Mouse (Mus musculus) heart, embryonic 15.5 days (tissue): ENCODE results near the gene Itgb8. TPM values are rescaled to one million over a fixed set of nuclear protein-coding genes. Genes with fewer than 3 reads are reported as not detected.

Experiments
- ATAC-seq: fragments of 200-750 bp; cut with Nextera tagmentation; replicated peaks from 2 replicates; pipeline ENCODE4 v1.8.0; 2017; ENCODE audit warnings: low read depth, moderate TSS enrichment; ENCODE audit not compliant: insufficient number of reproducible peaks, insufficient read depth, low FRiP score
- H3K27ac ChIP-seq: fragments of 300-500 bp; sonication (generic); 2 replicates; pipeline ENCODE4 v1.5.1; 2015; ENCODE audit warnings: mild to moderate bottlenecking, inconsistent platforms
- H3K27me3 ChIP-seq: fragments of 300-500 bp; sonication (generic); 2 replicates; pipeline ENCODE4 v1.6.1; 2015; ENCODE audit warnings: inconsistent platforms
- H3K36me3 ChIP-seq: fragments of 300-500 bp; sonication (generic); 2 replicates; pipeline ENCODE4 v1.6.1; 2015; ENCODE audit warnings: mild to moderate bottlenecking, inconsistent platforms
- H3K4me1 ChIP-seq: fragments of 300-500 bp; sonication (generic); replicated peaks from 2 replicates; pipeline ENCODE4 v1.6.1; 2015; ENCODE audit warnings: inconsistent platforms
- H3K4me2 ChIP-seq: fragments of 300-500 bp; sonication (generic); 2 replicates; pipeline ENCODE4 v1.6.1; 2015; ENCODE audit warnings: inconsistent platforms, mild to moderate bottlenecking, moderate library complexity
- H3K4me3 ChIP-seq: fragments of 300-500 bp; sonication (generic); 2 replicates; pipeline ENCODE4 v1.5.1; 2015; ENCODE audit warnings: mild to moderate bottlenecking, inconsistent platforms
- H3K9ac ChIP-seq: fragments of 300-500 bp; sonication (generic); 2 replicates; pipeline ENCODE4 v1.6.1; 2015; ENCODE audit warnings: mild to moderate bottlenecking, inconsistent platforms
- H3K9me3 ChIP-seq: fragments of 300-500 bp; sonication (generic); replicated peaks from 2 replicates; pipeline ENCODE4 v1.6.1; 2016; ENCODE audit warnings: inconsistent platforms
- WGBS: fragments of 180-500 bp; shearing (Covaris S2); methylation state at CpG from one replicate; pipeline ENCODE4 v1.1.7; 2015; ENCODE audit warnings: mixed read lengths; 5-methylcytosine and 5-hydroxymethylcytosine counted together
- polyA plus RNA-seq: library from polyadenylated mRNA; unstranded; fragments of >200 nt; fragmentation: Nextera tagmentation; extraction: Ambion mirVana; gene quantifications from 2 replicates; pipeline ENCODE4 v1.2.1, GENCODE M21; 2015

Gene Itgb8
- polyA plus RNA-seq, 1 experiment from 2014 or later, result 2.9 TPM

GRCm38 (mm10) chr12:119231831-119232230 is 6.8 kb downstream of the Itgb8 start:
- Histone ChIP-seq H3K27me3 (no peaks in the 10 kb centered on the region), H3K36me3 (no peaks in the 10 kb centered on the region), H3K9ac (no peak overlapping the region), H3K4me3 (no peak overlapping the region), H3K4me1 (no peaks in the 10 kb centered on the region; the same call in 1 of the 2 replicates), H3K27ac (no peak overlapping the region), H3K9me3 (no peaks in the 10 kb centered on the region), H3K4me2 (no peak overlapping the region)
- 90% methylated on average over 2 of the region's 2 CpGs for whole genome bisulfite sequencing
- no peak for ATAC-seq

- Histone ChIP-seq H3K27me3 (no peaks in the 10 kb centered on the region), H3K4me3 (no peak overlapping the region), H3K9me3 (no peaks in the 10 kb centered on the region), H3K9ac (no peak overlapping the region), H3K4me1 (no peaks in the 10 kb centered on the region; the same call in 1 of the 2 replicates), H3K36me3 (no peaks in the 10 kb centered on the region), H3K4me2 (no peak overlapping the region), H3K27ac (no peak overlapping the region)
- no peak for ATAC-seq
These were observed 8.2 kb downstream of the Itgb8 start for GRCm38 (mm10) chr12:119230444-119230843.

DNA sequence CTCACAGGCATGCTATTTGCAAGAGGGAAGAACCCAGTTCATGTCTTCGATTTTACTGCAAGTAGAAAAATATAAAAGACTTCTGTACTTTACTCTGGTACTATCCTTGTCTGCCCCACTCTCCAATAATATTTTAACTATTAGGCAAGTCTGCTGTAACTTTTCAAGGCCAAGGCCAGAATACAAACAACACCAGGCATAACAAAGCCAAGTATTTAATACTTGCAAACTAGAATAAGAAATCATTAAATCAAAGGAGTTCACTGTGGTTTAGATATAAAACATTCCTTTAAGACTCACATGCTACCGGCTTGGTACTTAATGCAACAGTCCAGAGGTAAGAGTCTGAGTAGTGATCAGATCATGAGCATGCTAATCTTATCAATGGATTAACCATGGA is 9.0 kb downstream of the Itgb8 start:
- 60% methylated on average over 2 of the region's 2 CpGs for WGBS
- ATAC-seq, result no peak

DNA sequence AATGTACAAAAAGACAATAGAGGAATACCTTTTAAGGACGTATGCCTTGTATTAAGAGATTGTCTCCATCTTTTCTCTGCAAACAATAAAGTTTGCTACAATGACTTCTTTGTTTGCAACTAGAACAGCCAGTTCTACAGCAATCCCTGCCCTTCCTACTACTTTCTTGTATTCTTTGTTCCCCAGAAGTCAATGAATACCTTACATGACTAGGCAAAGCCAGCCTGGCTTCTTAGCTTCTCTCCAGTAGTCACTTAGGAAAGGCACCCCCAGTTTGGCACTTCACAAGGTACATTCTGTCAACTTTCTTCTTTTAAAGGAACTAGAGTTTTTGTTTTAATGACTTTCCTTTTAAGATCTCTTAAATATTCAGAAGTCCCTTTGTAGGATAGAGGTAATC is 10.7 kb downstream of the Itgb8 start:
- no peak for ATAC-seq
- Histone ChIP-seq H3K36me3 (no peaks in the 10 kb centered on the region), H3K9me3 (no peaks in the 10 kb centered on the region), H3K27ac (no peak overlapping the region), H3K4me1 (no peaks in the 10 kb centered on the region; the same call in 1 of the 2 replicates), H3K4me2 (no peak overlapping the region), H3K9ac (no peak overlapping the region), H3K4me3 (no peak overlapping the region), H3K27me3 (no peaks in the 10 kb centered on the region)
- 77% methylated on average over 1 of the region's 1 CpGs for WGBS

More for the DNA sequence above, 9.0 kb downstream of the Itgb8 start:
- H3K4me2 ChIP-seq, result no peak overlapping the region
- no peak overlapping the region for H3K4me3 ChIP-seq
- no peaks in the 10 kb centered on the region for H3K27me3 ChIP-seq
- H3K36me3 ChIP-seq, result no peaks in the 10 kb centered on the region
- H3K9me3 ChIP-seq, result no peaks in the 10 kb centered on the region
- H3K27ac ChIP-seq, result no peak overlapping the region
- no peaks in the 10 kb centered on the region; the same call in 1 of the 2 replicates for H3K4me1 ChIP-seq
- no peak overlapping the region for H3K9ac ChIP-seq

GRCm38 (mm10) chr12:119224699-119225098 is 13.9 kb downstream of the Itgb8 start:
- Histone ChIP-seq H3K9me3 (no peaks in the 10 kb centered on the region), H3K27me3 (no peaks in the 10 kb centered on the region), H3K36me3 (no peaks in the 10 kb centered on the region), H3K9ac (no peak overlapping the region), H3K4me1 (no peaks in the 10 kb centered on the region), H3K27ac (no peak overlapping the region), H3K4me3 (no peak overlapping the region), H3K4me2 (no peak overlapping the region)
- no peak for ATAC-seq

DNA sequence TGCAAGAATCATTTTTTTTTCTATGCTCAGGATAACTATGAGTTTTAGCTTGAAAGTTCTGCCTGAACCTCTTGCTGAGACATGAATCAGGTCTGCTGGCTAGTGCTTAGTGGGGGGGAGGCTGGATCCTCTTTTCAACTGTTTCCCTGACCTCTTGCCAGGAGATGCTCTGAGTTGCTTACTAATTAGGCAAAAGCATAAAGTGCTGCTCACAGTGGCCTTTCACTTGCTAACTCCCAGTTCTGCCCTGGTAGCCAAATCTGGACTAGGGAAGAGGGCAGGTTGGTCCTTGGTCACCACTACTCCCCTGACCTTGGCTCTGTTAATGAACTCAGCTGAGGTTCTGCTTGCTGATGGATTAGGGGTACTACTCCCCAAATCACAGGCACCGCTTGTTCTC is 19.2 kb downstream of the Itgb8 start:
- Histone ChIP-seq H3K9ac (no peak overlapping the region), H3K27ac (no peak overlapping the region), H3K4me1 (no peaks in the 10 kb centered on the region), H3K27me3 (no peaks in the 10 kb centered on the region), H3K4me3 (no peak overlapping the region), H3K4me2 (no peak overlapping the region), H3K9me3 (no peaks in the 10 kb centered on the region), H3K36me3 (no peaks in the 10 kb centered on the region)
- WGBS, result 94% methylated on average over 1 of the region's 1 CpGs
- no peak for ATAC-seq

- H3K27ac ChIP-seq, result no peak overlapping the region
- H3K9me3 ChIP-seq, result no peaks in the 10 kb centered on the region
- no peaks in the 10 kb centered on the region for H3K36me3 ChIP-seq
- no peaks in the 10 kb centered on the region for H3K4me1 ChIP-seq
- H3K4me3 ChIP-seq, result no peak overlapping the region
- no peak for ATAC-seq
- H3K27me3 ChIP-seq, result no peaks in the 10 kb centered on the region
- no peak overlapping the region for H3K4me2 ChIP-seq
- H3K9ac ChIP-seq, result no peak overlapping the region
These were observed 20.8 kb downstream of the Itgb8 start for GRCm38 (mm10) chr12:119217700-119218265.

DNA sequence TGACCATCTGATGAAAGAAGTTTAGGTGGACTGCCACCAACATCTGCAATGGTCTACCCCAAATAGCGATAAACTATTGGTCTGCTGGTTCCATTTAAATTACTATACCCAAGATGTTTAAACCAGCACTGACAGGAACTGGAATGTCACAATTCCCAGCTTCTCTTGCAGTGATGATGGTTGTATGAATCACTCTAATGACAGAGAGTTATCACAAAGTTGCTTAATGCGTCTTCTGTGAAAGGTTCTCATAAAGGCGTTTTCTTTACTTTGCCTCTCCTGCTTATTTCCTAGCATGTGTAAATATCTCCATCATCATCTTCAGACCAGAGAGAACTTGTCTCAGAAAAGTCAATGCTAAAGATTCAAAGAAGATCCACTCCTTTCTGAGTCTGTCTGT is 23.4 kb downstream of the Itgb8 start:
- ATAC-seq, result no peak
- Histone ChIP-seq H3K9ac (no peak overlapping the region), H3K4me1 (no peaks in the 10 kb centered on the region), H3K4me2 (no peak overlapping the region), H3K4me3 (no peak overlapping the region), H3K27me3 (no peaks in the 10 kb centered on the region), H3K27ac (no peak overlapping the region), H3K36me3 (no peaks in the 10 kb centered on the region), H3K9me3 (no peaks in the 10 kb centered on the region)
- WGBS, result 85% methylated on average over 3 of the region's 3 CpGs

DNA sequence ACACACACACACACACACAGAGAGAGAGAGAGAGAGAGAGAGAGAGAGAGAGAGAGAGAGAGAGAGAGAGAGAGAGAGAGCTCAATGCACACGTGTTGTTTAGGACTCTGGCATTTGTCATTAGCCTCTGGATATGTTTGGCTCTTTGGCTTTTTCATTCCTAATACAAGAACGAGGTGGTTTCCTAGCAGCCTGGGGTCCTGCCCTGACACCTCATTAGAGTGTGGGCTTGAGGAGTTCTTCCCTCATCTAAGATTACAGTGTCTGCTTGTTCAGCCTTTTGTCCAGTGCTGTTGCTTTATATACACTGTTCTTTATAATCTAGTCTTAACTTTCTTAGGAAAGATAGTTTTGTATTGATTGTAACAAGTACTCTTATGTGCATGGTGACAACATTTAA is 27.1 kb downstream of the Itgb8 start:
- Histone ChIP-seq H3K4me1 (no peaks in the 10 kb centered on the region), H3K27me3 (no peaks in the 10 kb centered on the region), H3K36me3 (no peaks in the 10 kb centered on the region), H3K27ac (no peak overlapping the region), H3K4me2 (no peak overlapping the region), H3K4me3 (no peak overlapping the region), H3K9ac (no peak overlapping the region), H3K9me3 (no peaks in the 10 kb centered on the region)
- no peak for ATAC-seq
- WGBS, result 29% methylated on average over 2 of the region's 2 CpGs

DNA sequence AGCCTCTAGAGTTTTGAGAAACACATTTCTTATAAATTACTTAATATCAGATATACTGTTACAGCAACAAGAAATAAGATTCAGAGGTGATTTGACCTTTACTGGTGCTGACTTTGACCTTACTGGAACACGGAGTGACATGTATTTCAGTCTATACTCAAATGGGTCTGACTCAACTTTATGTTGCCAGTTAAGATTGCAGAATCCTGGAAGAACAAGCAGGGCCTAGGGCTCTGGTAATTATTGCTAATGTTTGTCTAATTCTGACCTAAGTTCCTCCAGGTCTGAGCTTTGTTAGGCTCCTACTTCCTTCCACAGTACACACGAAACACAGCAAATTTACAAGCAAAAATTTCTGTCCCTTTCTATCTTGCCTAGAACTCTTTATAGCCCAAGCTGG is 28.0 kb downstream of the Itgb8 start:
- H3K9me3 ChIP-seq, result no peaks in the 10 kb centered on the region
- H3K36me3 ChIP-seq, result no peaks in the 10 kb centered on the region
- H3K4me3 ChIP-seq, result no peak overlapping the region
- H3K27me3 ChIP-seq, result no peaks in the 10 kb centered on the region
- WGBS, result 88% methylated on average over 2 of the region's 2 CpGs
- H3K4me2 ChIP-seq, result no peak overlapping the region
- no peak overlapping the region for H3K9ac ChIP-seq
- ATAC-seq, result no peak
- no peak overlapping the region for H3K27ac ChIP-seq
- no peaks in the 10 kb centered on the region for H3K4me1 ChIP-seq

GRCm38 (mm10) chr12:119210073-119210425 is 28.6 kb downstream of the Itgb8 start:
- Histone ChIP-seq H3K4me3 (no peak overlapping the region), H3K4me1 (no peaks in the 10 kb centered on the region), H3K9me3 (no peaks in the 10 kb centered on the region), H3K36me3 (no peaks in the 10 kb centered on the region), H3K27ac (no peak overlapping the region), H3K9ac (no peak overlapping the region), H3K4me2 (no peak overlapping the region), H3K27me3 (no peaks in the 10 kb centered on the region)
- ATAC-seq, result no peak
- 89% methylated on average over 1 of the region's 1 CpGs for WGBS

DNA sequence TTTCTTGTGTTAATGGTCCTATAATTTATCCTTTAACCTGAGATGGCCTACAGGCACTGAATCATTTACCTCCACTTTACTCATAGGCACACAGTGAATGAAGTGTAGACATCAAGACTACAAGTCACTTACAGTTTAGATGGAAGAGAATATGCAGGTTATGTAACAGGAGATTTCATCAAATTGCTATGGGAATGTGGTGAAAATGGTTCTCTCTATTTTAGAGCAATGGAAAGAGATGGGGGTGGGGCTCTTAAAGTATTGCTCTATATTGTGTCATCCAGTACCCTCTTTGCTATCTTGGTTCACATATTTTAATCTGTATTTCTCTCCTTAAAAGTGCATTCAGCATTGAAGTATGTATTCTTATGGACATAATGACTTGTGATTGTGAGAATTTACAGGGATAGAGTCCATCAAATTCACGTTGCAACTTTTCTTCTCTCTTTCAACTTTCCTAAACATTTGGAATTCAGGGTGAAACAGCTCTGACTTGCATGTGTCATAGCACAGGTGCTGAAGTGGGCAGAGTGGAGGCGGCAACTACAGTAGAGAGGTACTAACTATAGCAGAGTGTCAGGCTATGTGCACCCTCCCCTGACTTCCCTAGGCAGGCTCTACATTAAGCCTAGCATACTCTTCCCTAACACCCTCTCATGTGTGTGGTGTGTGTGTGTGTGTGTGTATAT is 29.1 kb downstream of the Itgb8 start:
- no peak overlapping the region for H3K9ac ChIP-seq
- no peaks in the 10 kb centered on the region for H3K27me3 ChIP-seq
- ATAC-seq, result no peak
- H3K4me1 ChIP-seq, result no peaks in the 10 kb centered on the region
- H3K4me2 ChIP-seq, result no peak overlapping the region
- no peaks in the 10 kb centered on the region for H3K9me3 ChIP-seq
- H3K27ac ChIP-seq, result no peak overlapping the region
- no peak overlapping the region for H3K4me3 ChIP-seq
- WGBS, result 83% methylated on average over 2 of the region's 2 CpGs
- no peaks in the 10 kb centered on the region for H3K36me3 ChIP-seq
